Mouse (Mus musculus): Measurements from ENCODE around the gene Gfer. TPM values are rescaled to one million over a fixed set of nuclear protein-coding genes. Genes with fewer than 3 reads are reported as not detected.

The Gfer gene
- total RNA-seq, 2 experiments from 2014 or later, result 18.6 to 19.2 TPM

- no peak for DNase-seq (ENCODE audit: extremely low spot score in 1 of 2, low spot score in 1 of 2)
Observed at GRCm38 (mm10) chr17:24651835-24652234, 44.1 kb downstream of the Gfer start.

- DNase-seq (ENCODE audit: extremely low spot score in 1 of 2, low spot score in 1 of 2), result no peak
Observed at GRCm38 (mm10) chr17:24650766-24651165, 45.2 kb downstream of the Gfer start.

- DNase-seq (ENCODE audit: extremely low spot score in 1 of 2, low spot score in 1 of 2), result peak; percentile 21 to 26
Observed at GRCm38 (mm10) chr17:24650070-24650616, 45.8 kb downstream of the Gfer start, which contains the start of gene Slc9a3r2. TSS of gene Slc9a3r2 (minus strand) at chr17:24650327.

- DNase-seq (ENCODE audit: extremely low spot score in 1 of 2, low spot score in 1 of 2), result no peak
Observed at GRCm38 (mm10) chr17:24649581-24650069, 46.3 kb downstream of the Gfer start.

GRCm38 (mm10) chr17:24648731-24649377 lies 47.1 kb downstream of the Gfer start:
- no peak for DNase-seq (ENCODE audit: extremely low spot score in 1 of 2, low spot score in 1 of 2)

- no peak for DNase-seq (ENCODE audit: extremely low spot score in 1 of 2, low spot score in 1 of 2)
Observed at GRCm38 (mm10) chr17:24647493-24647892, 48.5 kb downstream of the Gfer start.

- DNase-seq (ENCODE audit: extremely low spot score in 1 of 2, low spot score in 1 of 2), result no peak
Observed at GRCm38 (mm10) chr17:24646381-24646780, 49.6 kb downstream of the Gfer start.

GRCm38 (mm10) chr17:24645916-24646315 lies 50.0 kb downstream of the Gfer start:
- no peak for DNase-seq (ENCODE audit: extremely low spot score in 1 of 2, low spot score in 1 of 2)

GRCm38 (mm10) chr17:24644875-24645721 lies 50.9 kb downstream of the Gfer start:
- DNase-seq (ENCODE audit: extremely low spot score in 1 of 2, low spot score in 1 of 2), result no peak

- DNase-seq (ENCODE audit: extremely low spot score in 1 of 2, low spot score in 1 of 2), result no peak
Observed at GRCm38 (mm10) chr17:24644030-24644715, 51.8 kb downstream of the Gfer start.

Other genes with a start within 250 kb of the Gfer start
- 10 to 100 TPM; 25.4 to 36.0 TPM for gene E4f1, start 225.8 kb downstream of the Gfer start, total RNA-seq (2021)
- 10 to 100 TPM; 61.5 to 74.6 TPM for gene Pgp, start 225.8 kb downstream of the Gfer start, total RNA-seq (2021)
- 1 to 10 TPM; 1.6 to 3.5 TPM for gene Bricd5, start 222.3 kb downstream of the Gfer start, total RNA-seq (2021)
- 10 to 100 TPM; 38.1 to 40.1 TPM for gene Mlst8, start 217.1 kb downstream of the Gfer start, total RNA-seq (2021)
- 100 to 1,000 TPM; 143 to 165 TPM for gene Caskin1, start 207.6 kb downstream of the Gfer start, total RNA-seq (2021)
- gene Traf7, start 168.2 kb downstream of the Gfer start, total RNA-seq (2021), result 10 to 100 TPM; 69.9 to 88.9 TPM
- gene Rab26, start 161.9 kb downstream of the Gfer start, total RNA-seq (2021), result 10 to 100 TPM; 65.1 to 72.1 TPM
- gene Pkd1, start 146.3 kb downstream of the Gfer start, total RNA-seq (2021), result 10 to 100 TPM; 68.9 to 89.9 TPM
- 100 to 1,000 TPM; 150 to 186 TPM for gene Tsc2, start 63.5 kb downstream of the Gfer start, total RNA-seq (2021)
- 1 to 10 TPM; 3.3 to 4.7 TPM for gene Nthl1, start 63.5 kb downstream of the Gfer start, total RNA-seq (2021)
- gene Slc9a3r2, start 45.8 kb downstream of the Gfer start, total RNA-seq (2021), result 10 to 100 TPM; 45.1 to 50.0 TPM
- gene Npw, start 37.7 kb downstream of the Gfer start, total RNA-seq (2021), result 1 to 10 TPM; 2.1 to 2.9 TPM
- 10 to 100 TPM; 36.9 to 40.0 TPM for gene Zfp598, start 26.5 kb downstream of the Gfer start, total RNA-seq (2021)
- 100 to 1,000 TPM; 160 to 178 TPM for gene Syngr3, start 6.2 kb downstream of the Gfer start, total RNA-seq (2021)
- 1 to 10 TPM; 2.7 to 3.0 TPM for gene Noxo1, start 78 bp upstream of the Gfer start, total RNA-seq (2021)
- gene Tbl3, start 11.5 kb upstream of the Gfer start, total RNA-seq (2021), result 10 to 100 TPM; 27.7 to 29.8 TPM
- not detected for gene Rnf151, start 21.9 kb upstream of the Gfer start, total RNA-seq (2021)
- gene Rps2, start 22.0 kb upstream of the Gfer start, total RNA-seq (2021), result 100 to 1,000 TPM; 352 to 392 TPM
- 100 to 1,000 TPM; 201 to 234 TPM for gene Ndufb10, start 28.3 kb upstream of the Gfer start, total RNA-seq (2021)
- under 1 TPM in 1 of 2 experiments, not detected in 1; 0.20 TPM for gene Rpl3l, start 31.7 kb upstream of the Gfer start, total RNA-seq (2021)
- gene Msrb1, start 40.5 kb upstream of the Gfer start, total RNA-seq (2021), result 10 to 100 TPM; 40.5 to 46.2 TPM
- gene Hs3st6, start 56.8 kb upstream of the Gfer start, total RNA-seq (2021), result under 1 TPM; 0.26 to 0.37 TPM
- gene Meiob, start 108.1 kb upstream of the Gfer start, total RNA-seq (2021), result not detected
- 100 to 1,000 TPM; 127 to 136 TPM for gene Hagh, start 144.0 kb upstream of the Gfer start, total RNA-seq (2021)
- 10 to 100 TPM; 19.8 to 20.6 TPM for gene Fahd1, start 154.2 kb upstream of the Gfer start, total RNA-seq (2021)
- not detected for gene Igfals, start 169.8 kb upstream of the Gfer start, total RNA-seq (2021)
- 10 to 100 TPM; 33.5 to 38.1 TPM for gene Nubp2, start 190.2 kb upstream of the Gfer start, total RNA-seq (2021)
- 10 to 100 TPM; 41.5 to 48.9 TPM for gene Spsb3, start 190.5 kb upstream of the Gfer start, total RNA-seq (2021)
- 10 to 100 TPM; 54.0 to 69.1 TPM for gene Eme2, start 198.9 kb upstream of the Gfer start, total RNA-seq (2021)
- gene Mrps34, start 199.0 kb upstream of the Gfer start, total RNA-seq (2021), result 10 to 100 TPM; 74.3 to 78.9 TPM
- gene Nme3, start 200.3 kb upstream of the Gfer start, total RNA-seq (2021), result 10 to 100 TPM; 54.8 to 61.5 TPM
- gene Mapk8ip3, start 240.8 kb upstream of the Gfer start, total RNA-seq (2021), result 100 to 1,000 TPM; 367 to 401 TPM

Measured in layer of hippocampus, postnatal 25 days (tissue).